Mouse (Mus musculus) limb, embryonic 10.5 days (tissue): Measurements from ENCODE around the gene Capn15. TPM values are rescaled to one million over a fixed set of nuclear protein-coding genes. Genes with fewer than 3 reads are reported as not detected.

ENCODE experiments used
- DNase-seq: peaks from one replicate; pipeline ENCODE4 v3.0.0-alpha.2; 2017; ENCODE audit warnings: low spot score
- H3K27ac ChIP-seq: fragments of 300-500 bp; sonication (generic); 2 replicates; pipeline ENCODE4 v1.5.1; 2016; ENCODE audit warnings: mild to moderate bottlenecking
- H3K27me3 ChIP-seq: fragments of 300-500 bp; sonication (generic); 2 replicates; pipeline ENCODE4 v1.6.1; 2016; ENCODE audit warnings: low read depth, mild to moderate bottlenecking; ENCODE audit not compliant: poor library complexity, severe bottlenecking
- H3K36me3 ChIP-seq: fragments of 300-500 bp; sonication (generic); 2 replicates; pipeline ENCODE4 v1.6.1; 2016; ENCODE audit warnings: mild to moderate bottlenecking, moderate library complexity
- H3K4me1 ChIP-seq: fragments of 300-500 bp; sonication (generic); 2 replicates; pipeline ENCODE4 v1.6.1; 2016
- H3K4me3 ChIP-seq: fragments of 300-500 bp; sonication (generic); 2 replicates; pipeline ENCODE4 v1.5.1; 2016; ENCODE audit warnings: mild to moderate bottlenecking, moderate library complexity
- H3K9me3 ChIP-seq: fragments of 300-500 bp; sonication (generic); replicated peaks from 2 replicates; pipeline ENCODE4 v1.6.1; 2016; ENCODE audit warnings: mild to moderate bottlenecking
- WGBS: fragments of 180-500 bp; shearing (Covaris S2); methylation state at CpG from one replicate; pipeline ENCODE4 v1.1.7; 2016; 5-methylcytosine and 5-hydroxymethylcytosine counted together
- polyA plus RNA-seq: library from polyadenylated mRNA; unstranded; fragments of >200 nt; fragmentation: Nextera tagmentation; extraction: Ambion mirVana; gene quantifications from 2 replicates; pipeline ENCODE4 v1.2.1, GENCODE M21; 2016

Gene Capn15
- polyA plus RNA-seq, 1 experiment from 2014 or later: 38.7 TPM

- peak; percentile 68 for DNase-seq
- Histone ChIP-seq H3K9me3 (no peaks in the 10 kb centered on the region), H3K27me3 (no peaks in the 10 kb centered on the region), H3K27ac (peak within 1 kb of the TSS; percentile 90), H3K4me1 (peaks cover 21% of the 10 kb centered on the region), H3K4me3 (peak within 1 kb of the TSS; percentile 72), H3K36me3 (peaks cover 24% of the 10 kb centered on the region)
- WGBS: under 1% methylated on average over 78 of the region's 78 CpGs
Measured at GRCm38 (mm10) chr17:25919144-25919785, 66.3 kb downstream of the Capn15 start, which contains the start of gene Rab40c. TSS of gene Rab40c (minus strand) at chr17:25919727.

GRCm38 (mm10) chr17:25918037-25918750 is 67.4 kb downstream of the Capn15 start:
- DNase-seq: no peak
- Histone ChIP-seq H3K27ac (no peak overlapping the region), H3K36me3 (peaks cover 29% of the 10 kb centered on the region), H3K4me3 (peak overlapping the region; percentile 72), H3K9me3 (no peaks in the 10 kb centered on the region), H3K27me3 (no peaks in the 10 kb centered on the region), H3K4me1 (peaks cover 21% of the 10 kb centered on the region)
- 82% methylated on average over 9 of the region's 9 CpGs for WGBS

GRCm38 (mm10) chr17:25916931-25917647 is 68.5 kb downstream of the Capn15 start:
- Histone ChIP-seq H3K4me1 (peaks cover 21% of the 10 kb centered on the region), H3K27me3 (no peaks in the 10 kb centered on the region), H3K27ac (no peak overlapping the region), H3K4me3 (no peak overlapping the region), H3K9me3 (no peaks in the 10 kb centered on the region), H3K36me3 (peaks cover 34% of the 10 kb centered on the region)
- no peak for DNase-seq
- 87% methylated on average over 8 of the region's 8 CpGs for WGBS

- no peak overlapping the region for H3K4me3 ChIP-seq
- no peaks in the 10 kb centered on the region for H3K27me3 ChIP-seq
- peaks cover 47% of the 10 kb centered on the region for H3K36me3 ChIP-seq
- peaks cover 15% of the 10 kb centered on the region for H3K4me1 ChIP-seq
- no peaks in the 10 kb centered on the region for H3K9me3 ChIP-seq
- no peak overlapping the region for H3K27ac ChIP-seq
- 88% methylated on average over 4 of the region's 4 CpGs for WGBS
- DNase-seq: no peak
Measured at GRCm38 (mm10) chr17:25914295-25914694, 71.3 kb downstream of the Capn15 start.

- no peak for DNase-seq
- Histone ChIP-seq H3K36me3 (peaks cover 47% of the 10 kb centered on the region), H3K4me1 (peaks cover 14% of the 10 kb centered on the region), H3K9me3 (no peaks in the 10 kb centered on the region), H3K27ac (no peak overlapping the region), H3K4me3 (no peak overlapping the region), H3K27me3 (no peaks in the 10 kb centered on the region)
- 86% methylated on average over 1 of the region's 1 CpGs for WGBS
Measured at GRCm38 (mm10) chr17:25913877-25914275, 71.7 kb downstream of the Capn15 start.

- no peaks in the 10 kb centered on the region for H3K27me3 ChIP-seq
- H3K27ac ChIP-seq: no peak overlapping the region
- no peak for DNase-seq
- no peak overlapping the region for H3K4me3 ChIP-seq
- H3K4me1 ChIP-seq: peaks cover 9% of the 10 kb centered on the region
- WGBS: 87% methylated on average over 14 of the region's 14 CpGs
- H3K9me3 ChIP-seq: no peaks in the 10 kb centered on the region
- H3K36me3 ChIP-seq: peaks cover 47% of the 10 kb centered on the region
Measured at GRCm38 (mm10) chr17:25913186-25913876, 72.3 kb downstream of the Capn15 start.

- H3K36me3 ChIP-seq: peaks cover 39% of the 10 kb centered on the region
- 87% methylated on average over 4 of the region's 4 CpGs for WGBS
- H3K27me3 ChIP-seq: no peaks in the 10 kb centered on the region
- H3K9me3 ChIP-seq: no peaks in the 10 kb centered on the region
- H3K4me3 ChIP-seq: no peak overlapping the region
- H3K27ac ChIP-seq: no peak overlapping the region
- DNase-seq: no peak
- H3K4me1 ChIP-seq: no peaks in the 10 kb centered on the region
Measured at GRCm38 (mm10) chr17:25911816-25912215, 73.8 kb downstream of the Capn15 start.

Other genes starting within 250 kb of the Capn15 start
- gene Mslnl, start 249.8 kb downstream of the Capn15 start, polyA plus RNA-seq: not detected in 2 replicates
- 0.98 TPM in 1 of 2 replicates, not detected in the other for gene Msln, start 231.4 kb downstream of the Capn15 start, polyA plus RNA-seq
- gene Narfl, start 212.0 kb downstream of the Capn15 start, polyA plus RNA-seq: 21.2 and 26.8 TPM in 2 replicates
- gene Haghl, start 200.1 kb downstream of the Capn15 start, polyA plus RNA-seq: 59.7 and 80.7 TPM in 2 replicates
- gene Ccdc78, start 199.2 kb downstream of the Capn15 start, polyA plus RNA-seq: 0.44 and 0.50 TPM in 2 replicates
- gene Fam173a, start 192.9 kb downstream of the Capn15 start, polyA plus RNA-seq: 55.6 and 63.3 TPM in 2 replicates
- gene AC134908.4, start 190.1 kb downstream of the Capn15 start, polyA plus RNA-seq: 0.76 TPM in 1 of 2 replicates, not detected in the other
- 87.5 and 112 TPM in 2 replicates for gene Metrn, start 188.7 kb downstream of the Capn15 start, polyA plus RNA-seq
- 1.0 and 1.5 TPM in 2 replicates for gene Fbxl16, start 176.7 kb downstream of the Capn15 start, polyA plus RNA-seq
- gene Wdr24, start 162.2 kb downstream of the Capn15 start, polyA plus RNA-seq: 31.6 and 32.0 TPM in 2 replicates
- 52.4 and 54.9 TPM in 2 replicates for gene Jmjd8, start 156.9 kb downstream of the Capn15 start, polyA plus RNA-seq
- gene Stub1, start 152.4 kb downstream of the Capn15 start, polyA plus RNA-seq: 408 and 426 TPM in 2 replicates
- gene Rhbdl1, start 148.5 kb downstream of the Capn15 start, polyA plus RNA-seq: 1.0 and 1.2 TPM in 2 replicates
- gene Gm20683, start 144.0 kb downstream of the Capn15 start, polyA plus RNA-seq: 1.5 and 1.9 TPM in 2 replicates
- gene Rhot2, start 140.9 kb downstream of the Capn15 start, polyA plus RNA-seq: 30.8 and 32.6 TPM in 2 replicates
- gene Wdr90, start 124.3 kb downstream of the Capn15 start, polyA plus RNA-seq: 45.5 and 46.2 TPM in 2 replicates
- 13.6 and 22.0 TPM in 2 replicates for gene Mcrip2, start 117.0 kb downstream of the Capn15 start, polyA plus RNA-seq
- gene Mettl26, start 110.7 kb downstream of the Capn15 start, polyA plus RNA-seq: 69.3 and 69.6 TPM in 2 replicates
- gene Wfikkn1, start 104.9 kb downstream of the Capn15 start, polyA plus RNA-seq: 2.6 and 5.6 TPM in 2 replicates
- gene Rab40c, start 66.1 kb downstream of the Capn15 start, polyA plus RNA-seq: 37.5 and 37.9 TPM in 2 replicates
- gene Pigq, start 40.9 kb downstream of the Capn15 start, polyA plus RNA-seq: 65.2 and 72.1 TPM in 2 replicates
- 0.10 and 0.18 TPM in 2 replicates for gene Nhlrc4, start 40.8 kb downstream of the Capn15 start, polyA plus RNA-seq
- 0.08 and 0.20 TPM in 2 replicates for gene A930017K11Rik, start 33.2 kb downstream of the Capn15 start, polyA plus RNA-seq
- 20.9 and 22.1 TPM in 2 replicates for gene Rab11fip3, start 83.8 kb upstream of the Capn15 start, polyA plus RNA-seq
- 23.0 and 26.3 TPM in 2 replicates for gene Decr2, start 104.5 kb upstream of the Capn15 start, polyA plus RNA-seq
- 163 and 186 TPM in 2 replicates for gene Nme4, start 109.8 kb upstream of the Capn15 start, polyA plus RNA-seq
- 0.53 and 0.56 TPM in 2 replicates for gene Tmem8, start 127.5 kb upstream of the Capn15 start, polyA plus RNA-seq
- 302 and 336 TPM in 2 replicates for gene Mrpl28, start 137.7 kb upstream of the Capn15 start, polyA plus RNA-seq
- 11.5 and 14.2 TPM in 2 replicates for gene Axin1, start 152.9 kb upstream of the Capn15 start, polyA plus RNA-seq
- gene Pdia2, start 213.3 kb upstream of the Capn15 start, polyA plus RNA-seq: 0.53 and 0.58 TPM in 2 replicates
- gene Rgs11, start 217.2 kb upstream of the Capn15 start, polyA plus RNA-seq: 1.3 and 1.5 TPM in 2 replicates
- 2.0 and 4.2 TPM in 2 replicates for gene Arhgdig, start 222.0 kb upstream of the Capn15 start, polyA plus RNA-seq